Mouse (Mus musculus) spleen, adult 2 months (tissue): ENCODE measurements around the gene Desi2. TPM values are rescaled to one million over a fixed set of nuclear protein-coding genes. Genes with fewer than 3 reads are reported as not detected.
A peak's percentile ranks its signal among the peaks of the same experiment; 100 is the strongest.
"Not testable (repeated sequence)": the region's sequence is repeated elsewhere in the genome, so short reads cannot be mapped to it uniquely, and the experiment has no call there.

Experiments
- DNase-seq, 2 experiments: peaks; one replicate each; pipeline versions ENCODE4 v3.0.0 to v3.0.0-alpha.2; 2012 to 2021; ENCODE audit warnings: low spot score in 2 of 2, low read depth in 1 of 2
- H3K27ac ChIP-seq: fragments of 200-500 bp; 2 replicates; pipeline ENCODE4 v1.5.1; 2012; ENCODE audit warnings: low read length, inconsistent platforms; ENCODE audit not compliant: insufficient read depth
- H3K27me3 ChIP-seq: fragments of 200-500 bp; 2 replicates; pipeline ENCODE4 v1.6.1; 2012; ENCODE audit warnings: mild to moderate bottlenecking, moderate library complexity, low read length, inconsistent platforms; ENCODE audit not compliant: control insufficient read depth, insufficient read depth
- H3K36me3 ChIP-seq: fragments of 200-500 bp; 2 replicates; pipeline ENCODE4 v1.6.1; 2012; ENCODE audit warnings: mild to moderate bottlenecking, low read length, inconsistent platforms; ENCODE audit not compliant: control insufficient read depth, insufficient read depth
- H3K4me1 ChIP-seq: fragments of 200-500 bp; 2 replicates; pipeline ENCODE4 v1.6.1; 2011; ENCODE audit warnings: inconsistent platforms; ENCODE audit not compliant: control insufficient read depth, insufficient read depth, insufficient read length
- H3K4me3 ChIP-seq: fragments of 200-500 bp; 2 replicates; pipeline ENCODE4 v1.5.1; 2011; ENCODE audit warnings: mild to moderate bottlenecking, inconsistent platforms; ENCODE audit not compliant: insufficient read depth, insufficient read length; ENCODE audit errors: extremely low read depth
- CTCF ChIP-seq: fragments of 200-500 bp; IDR thresholded peaks from 2 replicates; pipeline ENCODE4 v1.5.1; 2011; ENCODE audit warnings: mild to moderate bottlenecking, inconsistent platforms; ENCODE audit not compliant: insufficient read depth, insufficient read length, insufficient replicate concordance; ENCODE audit errors: extremely low read depth
- POLR2A ChIP-seq: fragments of 200-500 bp; IDR thresholded peaks from 2 replicates; pipeline ENCODE4 v1.6.1; 2011; ENCODE audit warnings: low read depth, low read length, inconsistent platforms
- WGBS: fragments of 180-500 bp; shearing (Covaris S2); methylation state at CpG from one replicate; pipeline ENCODE4 v1.1.7; 2018; 5-methylcytosine and 5-hydroxymethylcytosine counted together
- polyA plus RNA-seq: library from polyadenylated mRNA; depleted of rRNA; stranded (reverse); fragments of >200 nt; gene quantifications from 2 replicates; pipeline ENCODE4 v1.2.3, GENCODE M21; 2012; rRNA removed

The Desi2 gene
- 4.4 and 4.7 TPM in 2 replicates for polyA plus RNA-seq

- WGBS = under 1% methylated on average over 37 of the region's 37 CpGs
- Histone ChIP-seq H3K4me3 (peak within 1 kb of the TSS; percentile 71), H3K27ac (peak within 1 kb of the TSS; percentile 76)
- peak; percentile 89 to 97 for DNase-seq
- not testable (repeated sequence) for H3K27me3 ChIP-seq, H3K36me3 ChIP-seq, H3K4me1 ChIP-seq
- peak; percentile 66 for TF ChIP-seq POLR2A
These were observed at the start of gene Desi2 for GRCm38 (mm10) chr1:178187216-178187791. Desi2 (plus strand) TSS chr1:178187417.

GRCm38 (mm10) chr1:178146513-178146912 is 40.7 kb upstream of the Desi2 start:
- not testable (repeated sequence) for H3K4me1 ChIP-seq, DNase-seq, H3K36me3 ChIP-seq, H3K27ac ChIP-seq, H3K4me3 ChIP-seq, H3K27me3 ChIP-seq
- 33% methylated on average over 2 of the region's 2 CpGs for WGBS

GRCm38 (mm10) chr1:178146915-178147314 is 40.3 kb upstream of the Desi2 start:
- 71% methylated on average over 4 of the region's 4 CpGs for WGBS
- not testable (repeated sequence) for H3K27ac ChIP-seq, H3K4me1 ChIP-seq, H3K4me3 ChIP-seq, H3K27me3 ChIP-seq, H3K36me3 ChIP-seq, DNase-seq

GRCm38 (mm10) chr1:178182251-178182650 is 5.0 kb upstream of the Desi2 start:
- WGBS = 80% methylated on average over 2 of the region's 2 CpGs
- TF ChIP-seq POLR2A = no peak
- no peak for TF ChIP-seq CTCF
- Histone ChIP-seq H3K36me3 (no peaks in the 10 kb centered on the region), H3K4me3 (no peak overlapping the region), H3K4me1 (peaks cover 2% of the 10 kb centered on the region; the same call in 1 of the 2 replicates), H3K27ac (no peak overlapping the region), H3K27me3 (no peaks in the 10 kb centered on the region)
- DNase-seq = no peak

- peaks cover 2% of the 10 kb centered on the region; the same call in 1 of the 2 replicates for H3K4me1 ChIP-seq
- TF ChIP-seq POLR2A (no peak), CTCF (no peak)
- no peaks in the 10 kb centered on the region for H3K36me3 ChIP-seq
- no peak for DNase-seq
- H3K4me3 ChIP-seq = no peak overlapping the region
- no peak overlapping the region for H3K27ac ChIP-seq
- H3K27me3 ChIP-seq = no peaks in the 10 kb centered on the region
These were observed 1.6 kb upstream of the Desi2 start for GRCm38 (mm10) chr1:178185591-178185990.

- 0% methylated on average over 25 of the region's 38 CpGs for WGBS
- peak in 1 of 2 experiments; percentile 33 for DNase-seq
- H3K27me3 ChIP-seq, H3K4me1 ChIP-seq, H3K36me3 ChIP-seq: not testable (repeated sequence)
- Histone ChIP-seq H3K27ac (peak overlapping the region; percentile 76; the same call in 1 of the 2 replicates), H3K4me3 (peak overlapping the region; percentile 71)
These were observed 593 bp downstream of the Desi2 start for GRCm38 (mm10) chr1:178187810-178188209.

GRCm38 (mm10) chr1:178188386-178188785 is 1.2 kb downstream of the Desi2 start:
- 9% methylated on average over 13 of the region's 13 CpGs for WGBS
- peaks cover 2% of the 10 kb centered on the region; the same call in 1 of the 2 replicates for H3K4me1 ChIP-seq
- H3K27me3 ChIP-seq = no peaks in the 10 kb centered on the region
- H3K27ac ChIP-seq = no peak overlapping the region
- no peak for DNase-seq
- TF ChIP-seq CTCF (no peak), POLR2A (no peak)
- H3K4me3 ChIP-seq = peak overlapping the region; percentile 35
- H3K36me3 ChIP-seq = no peaks in the 10 kb centered on the region
